Mouse (Mus musculus) embryonic facial prominence, embryonic 10.5 days (tissue): ENCODE results near the gene Txn2. TPM values are rescaled to one million over a fixed set of nuclear protein-coding genes. Genes with fewer than 3 reads are reported as not detected.

Source experiments
- polyA plus RNA-seq: library from polyadenylated mRNA; unstranded; fragments of >200 nt; fragmentation: Nextera tagmentation; extraction: Ambion mirVana; gene quantifications from 2 replicates; pipeline ENCODE4 v1.2.1, GENCODE M21; 2016

Txn2 gene
- polyA plus RNA-seq, 1 experiment from 2014 or later: 289 TPM

Other genes starting within 250 kb of the Txn2 start
- gene Apol7e, start 230.1 kb downstream of the Txn2 start, polyA plus RNA-seq: not detected in 2 replicates
- not detected in 2 replicates for gene Apol9b, start 200.0 kb downstream of the Txn2 start, polyA plus RNA-seq
- gene Apol8, start 172.0 kb downstream of the Txn2 start, polyA plus RNA-seq: 0.14 and 0.32 TPM in 2 replicates
- gene Myh9, start 86.8 kb downstream of the Txn2 start, polyA plus RNA-seq: 45.7 and 46.9 TPM in 2 replicates
- gene Foxred2, start 27.7 kb upstream of the Txn2 start, polyA plus RNA-seq: 7.2 and 7.3 TPM in 2 replicates
- 249 and 271 TPM in 2 replicates for gene Eif3d, start 41.8 kb upstream of the Txn2 start, polyA plus RNA-seq
- gene Cacng2, start 191.0 kb upstream of the Txn2 start, polyA plus RNA-seq: 0.06 and 0.11 TPM in 2 replicates
- gene Ift27, start 245.1 kb upstream of the Txn2 start, polyA plus RNA-seq: 136 and 141 TPM in 2 replicates